Mouse (Mus musculus) erythroblast, embryonic 14.5 days (primary cell): ENCODE measurements around the gene Ube2z. TPM values are rescaled to one million over a fixed set of nuclear protein-coding genes. Genes with fewer than 3 reads are reported as not detected.
A peak's percentile ranks its signal among the peaks of the same experiment; 100 is the strongest.

Experiments used
- H3K27me3 ChIP-seq: 2 replicates; pipeline ENCODE4 v1.6.1; 2012; ENCODE audit warnings: inconsistent platforms; ENCODE audit not compliant: control insufficient read depth
- H3K36me3 ChIP-seq: 2 replicates; pipeline ENCODE4 v1.6.1; 2012; ENCODE audit warnings: mild to moderate bottlenecking, inconsistent platforms; ENCODE audit not compliant: control insufficient read depth
- H3K4me1 ChIP-seq: 2 replicates; pipeline ENCODE4 v1.6.1; 2012; ENCODE audit warnings: inconsistent platforms; ENCODE audit not compliant: control insufficient read depth
- H3K4me3 ChIP-seq: replicated peaks from 2 replicates; pipeline ENCODE3; 2012; ENCODE audit warnings: moderate library complexity, mild to moderate bottlenecking, inconsistent platforms
- H3K9me3 ChIP-seq: 2 replicates; pipeline ENCODE4 v1.6.1; 2012; ENCODE audit warnings: low read length, inconsistent platforms, mixed read lengths; ENCODE audit not compliant: control insufficient read depth
- GATA1 ChIP-seq: IDR thresholded peaks from 2 replicates; pipeline ENCODE4 v1.6.1; 2012; ENCODE audit warnings: low read length, inconsistent platforms, mixed read lengths
- TAL1 ChIP-seq: IDR thresholded peaks from 3 replicates; pipeline ENCODE4 v1.6.1; 2012; ENCODE audit warnings: low read length, inconsistent platforms, mixed read lengths
- polyA plus RNA-seq: library from polyadenylated mRNA; stranded (reverse); fragments of >175 nt; gene quantifications from 2 replicates; pipeline ENCODE4 v1.2.3, GENCODE M21; 2012

Gene Ube2z
- polyA plus RNA-seq, 1 experiment, result 1.5 TPM

- H3K36me3 ChIP-seq, result no peaks in the 10 kb centered on the region
- peaks cover 7% of the 10 kb centered on the region; the same call in 1 of the 2 replicates for H3K27me3 ChIP-seq
- H3K4me1 ChIP-seq, result peaks cover 12% of the 10 kb centered on the region
- no peak overlapping the region for H3K4me3 ChIP-seq
- TF ChIP-seq TAL1, result no peak
- no peak for TF ChIP-seq GATA1
- H3K9me3 ChIP-seq, result no peaks in the 10 kb centered on the region
Observed at GRCm38 (mm10) chr11:96080736-96081135, 15.5 kb upstream of the Ube2z start.

- Histone ChIP-seq H3K27me3 (no peaks in the 10 kb centered on the region), H3K9me3 (no peaks in the 10 kb centered on the region), H3K4me1 (peaks cover 42% of the 10 kb centered on the region), H3K36me3 (peaks cover 22% of the 10 kb centered on the region), H3K4me3 (peak overlapping the region; percentile 83)
- no peak for TF ChIP-seq TAL1
- TF ChIP-seq GATA1, result no peak
Observed at GRCm38 (mm10) chr11:96076221-96077105, 11.3 kb upstream of the Ube2z start.

GRCm38 (mm10) chr11:96075509-96076220, 10.5 kb upstream of the Ube2z start, which contains the start of gene Atp5g1:
Atp5g1 (minus strand) TSS chr11:96075670.
- TF ChIP-seq TAL1, result no peak
- no peak for TF ChIP-seq GATA1

GRCm38 (mm10) chr11:96075177-96075508, 10.0 kb upstream of the Ube2z start:
- Histone ChIP-seq H3K4me1 (peaks cover 55% of the 10 kb centered on the region), H3K27me3 (no peaks in the 10 kb centered on the region), H3K36me3 (peaks cover 34% of the 10 kb centered on the region), H3K9me3 (no peaks in the 10 kb centered on the region), H3K4me3 (peak overlapping the region; percentile 83)
- TF ChIP-seq TAL1 (no peak), GATA1 (no peak)

More at GRCm38 (mm10) chr11:96075509-96076220, 10.5 kb upstream of the Ube2z start, which contains the start of gene Atp5g1:
- H3K4me1 ChIP-seq, result peaks cover 50% of the 10 kb centered on the region
- no peaks in the 10 kb centered on the region for H3K27me3 ChIP-seq
- no peaks in the 10 kb centered on the region for H3K9me3 ChIP-seq
- peak within 1 kb of the TSS; percentile 83 for H3K4me3 ChIP-seq
- peaks cover 29% of the 10 kb centered on the region for H3K36me3 ChIP-seq

GRCm38 (mm10) chr11:96074351-96075176, 9.4 kb upstream of the Ube2z start:
- peaks cover 40% of the 10 kb centered on the region for H3K36me3 ChIP-seq
- H3K4me1 ChIP-seq, result peaks cover 56% of the 10 kb centered on the region
- peak overlapping the region; percentile 83 for H3K4me3 ChIP-seq
- H3K9me3 ChIP-seq, result no peaks in the 10 kb centered on the region
- TF ChIP-seq GATA1 (no peak), TAL1 (no peak)
- H3K27me3 ChIP-seq, result no peaks in the 10 kb centered on the region

- H3K27me3 ChIP-seq, result no peaks in the 10 kb centered on the region
- H3K9me3 ChIP-seq, result no peaks in the 10 kb centered on the region
- H3K36me3 ChIP-seq, result peaks cover 45% of the 10 kb centered on the region
- TF ChIP-seq GATA1 (no peak), TAL1 (no peak)
- peak overlapping the region; percentile 83 for H3K4me3 ChIP-seq
- peaks cover 56% of the 10 kb centered on the region for H3K4me1 ChIP-seq
Observed at GRCm38 (mm10) chr11:96073295-96073993, 8.3 kb upstream of the Ube2z start.

- Histone ChIP-seq H3K4me1 (peaks cover 51% of the 10 kb centered on the region), H3K4me3 (no peak overlapping the region), H3K36me3 (peaks cover 49% of the 10 kb centered on the region), H3K27me3 (no peaks in the 10 kb centered on the region), H3K9me3 (no peaks in the 10 kb centered on the region)
- TF ChIP-seq GATA1 (no peak), TAL1 (no peak)
Observed at GRCm38 (mm10) chr11:96071013-96071412, 5.8 kb upstream of the Ube2z start.

GRCm38 (mm10) chr11:96070353-96070752, 5.2 kb upstream of the Ube2z start:
- Histone ChIP-seq H3K27me3 (no peaks in the 10 kb centered on the region), H3K4me3 (no peak overlapping the region), H3K36me3 (peaks cover 49% of the 10 kb centered on the region), H3K9me3 (no peaks in the 10 kb centered on the region), H3K4me1 (peaks cover 55% of the 10 kb centered on the region)
- no peak for TF ChIP-seq TAL1
- TF ChIP-seq GATA1, result no peak
